Mouse (Mus musculus) duodenum, adult 2 months (tissue): ENCODE results near the gene Asb2. TPM values are rescaled to one million over a fixed set of nuclear protein-coding genes. Genes with fewer than 3 reads are reported as not detected.

Experiments used
- polyA plus RNA-seq: library from polyadenylated mRNA; depleted of rRNA; stranded (reverse); fragments of >200 nt; gene quantifications from 2 replicates; pipeline ENCODE4 v1.2.3, GENCODE M21; 2012; ENCODE audit warnings: low replicate concordance; rRNA removed

Asb2 gene
- 57.4 and 84.1 TPM in 2 replicates for polyA plus RNA-seq

DNA sequence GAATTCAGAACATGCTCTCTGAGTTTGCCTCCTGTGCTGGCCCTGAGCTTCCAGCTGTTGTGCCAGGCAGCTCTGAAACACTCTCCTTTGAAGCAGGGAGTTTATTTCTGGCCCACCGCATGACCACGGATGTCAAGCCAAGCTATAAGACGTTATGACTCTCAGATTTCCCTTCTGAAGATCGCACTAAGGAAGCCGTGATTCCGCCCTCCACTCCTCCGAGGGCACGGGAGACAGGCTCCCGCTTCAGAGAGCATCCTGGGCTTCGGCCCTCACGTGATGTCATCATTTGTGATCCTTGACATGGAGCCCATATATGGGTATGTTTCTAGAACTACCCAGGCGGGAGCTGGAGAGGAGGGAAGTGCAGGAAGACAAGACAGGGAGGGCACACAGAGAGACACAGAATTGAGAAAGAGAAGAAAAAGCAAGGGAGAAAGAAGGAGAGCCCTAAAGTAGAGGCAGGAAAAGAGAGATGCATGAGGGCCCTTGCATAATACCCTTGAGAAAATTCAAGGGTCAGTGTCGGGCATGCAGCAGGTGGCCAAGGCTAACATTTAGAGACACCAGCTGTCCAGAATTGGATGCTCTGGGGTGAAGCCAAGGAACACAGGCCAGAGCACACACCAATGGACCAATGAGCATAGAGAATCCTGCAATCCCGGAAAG lies at the start of gene Asb2:
Gene Asb2, minus strand, starts transcription at position 256 of the 669 bp plus-strand sequence.

DNA sequence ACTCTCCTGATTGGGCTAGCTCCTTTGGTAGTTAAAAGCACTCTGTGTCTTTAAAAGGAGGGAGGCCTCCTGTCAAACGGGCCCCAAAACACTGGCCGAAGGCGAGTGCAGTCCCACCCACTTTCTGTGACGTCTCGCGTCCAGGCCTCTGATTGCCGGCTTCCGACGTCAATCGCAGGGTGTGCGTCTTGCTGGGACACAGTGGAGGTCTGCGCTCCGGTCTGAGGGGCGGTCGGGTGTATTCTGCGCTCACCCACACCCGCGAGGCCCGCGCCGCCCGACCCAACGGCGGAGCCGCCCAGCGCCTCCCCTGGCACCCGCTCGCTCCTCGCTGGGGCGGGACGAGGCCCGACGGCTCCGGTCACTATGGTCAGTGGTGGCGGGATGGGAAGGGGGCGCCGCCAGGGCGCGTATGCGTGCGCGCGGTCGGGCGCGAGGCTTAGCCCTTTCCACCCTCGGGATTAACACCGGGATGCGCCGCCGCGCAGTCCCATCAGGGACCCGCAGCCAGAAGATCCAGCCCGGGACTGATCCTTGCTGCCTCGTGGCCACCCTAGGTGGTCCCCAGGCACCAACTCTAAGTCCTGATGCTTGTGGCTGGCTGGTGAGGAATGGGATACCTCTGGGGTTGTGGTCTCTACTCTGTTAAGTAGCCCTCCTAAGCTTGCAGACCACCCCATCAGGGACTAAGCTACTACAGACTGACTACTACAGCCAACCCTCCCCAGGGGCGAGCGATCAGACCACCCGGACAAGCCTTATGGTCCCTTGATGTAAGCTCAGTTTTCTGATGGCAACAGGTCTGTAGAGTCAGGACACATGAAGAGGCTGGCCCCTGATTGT lies 32.9 kb upstream of the Asb2 start, which contains the start of gene Otub2:
Gene Otub2, plus strand, starts transcription at position 178 of the 843 bp plus-strand sequence.

DNA sequence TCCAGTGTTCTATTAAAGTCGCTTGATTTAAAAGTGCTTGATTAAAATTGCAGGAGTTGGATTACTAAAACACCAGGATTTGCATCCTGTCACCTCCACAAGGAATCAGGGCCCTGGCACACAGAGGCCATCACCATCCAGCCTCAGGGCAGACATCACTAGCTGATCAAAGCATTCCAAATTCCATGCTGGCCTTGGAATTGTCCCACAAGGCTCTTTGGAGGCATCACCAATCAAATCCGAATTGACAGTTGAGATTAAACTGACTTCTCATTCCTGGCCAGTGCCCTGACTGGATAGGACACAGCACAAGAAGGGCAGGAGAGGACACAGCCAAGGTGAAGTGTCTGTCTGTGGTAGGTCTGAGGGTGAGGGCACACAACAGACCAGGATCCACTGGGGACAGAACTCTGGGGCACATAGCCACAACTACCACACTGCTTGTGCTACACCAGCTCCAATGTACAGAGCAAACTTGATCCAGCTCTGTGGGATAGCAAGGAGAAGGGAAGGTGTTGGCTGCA lies 45.0 kb downstream of the Asb2 start, which contains the start of gene Fam181a:
Gene Fam181a, plus strand, starts transcription at position 232 of the 524 bp plus-strand sequence.

Other genes starting within 250 kb of the Asb2 start
- 0.49 and 1.3 TPM in 2 replicates for gene Prima1, start 113.9 kb downstream of the Asb2 start, polyA plus RNA-seq
- gene Fam181a, start 45.0 kb downstream of the Asb2 start, polyA plus RNA-seq: not detected in 2 replicates
- 0.40 and 1.0 TPM in 2 replicates for gene Otub2, start 32.7 kb upstream of the Asb2 start, polyA plus RNA-seq
- gene 9330161L09Rik, start 51.8 kb upstream of the Asb2 start, polyA plus RNA-seq: 0.28 and 0.39 TPM in 2 replicates
- 10.8 and 13.6 TPM in 2 replicates for gene Ddx24, start 69.8 kb upstream of the Asb2 start, polyA plus RNA-seq
- gene Ifi27, start 78.2 kb upstream of the Asb2 start, polyA plus RNA-seq: 91.0 and 200 TPM in 2 replicates
- 120 and 366 TPM in 2 replicates for gene Ifi27l2a, start 87.7 kb upstream of the Asb2 start, polyA plus RNA-seq
- 397 and 1,522 TPM in 2 replicates for gene Ifi27l2b, start 101.2 kb upstream of the Asb2 start, polyA plus RNA-seq
- gene Ppp4r4, start 176.3 kb upstream of the Asb2 start, polyA plus RNA-seq: 0.06 TPM in 1 of 2 replicates, not detected in the other